Mouse (Mus musculus) mouse embryonic stem cell (cell line): ENCODE data around the gene Zfp273.

ENCODE experiments used
- in situ Hi-C, 2 experiments: fragments of 300-500 bp; cut with MboI; formaldehyde crosslinking; loops; 1 replicate in 1 of 2; 3 replicates in 1 of 2; pipeline ENCODE4 v1.14.3; 2019 to 2020; ENCODE audit warnings: low sequenced_read_pairs in 2 of 2, low pct_unique_long_range_greater_than_20kb in 1 of 2, mixed read lengths in 1 of 2; ENCODE audit not compliant: unreplicated experiment in 1 of 2

The Zfp273 gene

DNA sequence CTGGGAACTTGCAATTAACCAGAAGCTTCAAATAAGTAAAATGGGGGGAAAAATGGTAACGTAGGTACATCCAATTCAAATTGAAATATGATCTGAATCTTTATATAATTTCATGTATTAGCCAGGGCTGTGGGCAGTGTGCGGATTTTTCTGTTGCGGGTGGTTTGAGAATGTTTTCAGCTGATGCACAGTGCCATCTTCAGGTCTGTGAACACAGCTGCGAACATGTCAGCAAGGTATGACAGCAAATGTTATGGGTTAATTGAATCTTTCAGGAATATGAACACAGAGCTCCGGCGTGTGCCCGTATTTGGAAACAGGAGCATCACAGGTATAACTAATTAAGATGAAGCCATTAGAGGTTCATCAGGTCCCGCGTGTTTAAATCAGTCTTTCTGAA, 49.0 kb downstream of the Zfp273 start:
- in situ Hi-C loops, result no loop called here

DNA sequence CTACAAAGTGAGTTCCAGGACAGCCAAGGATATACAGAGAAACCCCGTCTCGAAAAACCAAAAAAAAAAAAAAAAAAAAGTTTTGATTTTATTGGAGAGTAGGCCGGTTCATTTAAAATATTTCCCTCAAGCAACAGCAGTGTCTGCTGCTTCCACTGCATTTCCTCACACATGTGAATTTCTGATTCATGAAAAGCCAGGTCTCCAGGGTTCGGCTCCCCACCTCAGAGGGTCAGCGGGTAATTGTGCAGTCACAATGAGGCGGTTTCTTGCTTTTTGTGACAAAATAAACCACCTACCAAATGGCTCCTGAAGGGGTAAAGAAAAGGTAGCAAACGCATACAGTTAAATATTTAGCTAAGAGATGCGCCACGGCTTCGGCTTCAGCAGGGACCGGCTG, 49.5 kb downstream of the Zfp273 start, which contains the start of gene BC048507:
Gene BC048507, plus strand, starts transcription at position 301 of the 400 bp plus-strand sequence.
- in situ Hi-C loops, result no loop called here

DNA sequence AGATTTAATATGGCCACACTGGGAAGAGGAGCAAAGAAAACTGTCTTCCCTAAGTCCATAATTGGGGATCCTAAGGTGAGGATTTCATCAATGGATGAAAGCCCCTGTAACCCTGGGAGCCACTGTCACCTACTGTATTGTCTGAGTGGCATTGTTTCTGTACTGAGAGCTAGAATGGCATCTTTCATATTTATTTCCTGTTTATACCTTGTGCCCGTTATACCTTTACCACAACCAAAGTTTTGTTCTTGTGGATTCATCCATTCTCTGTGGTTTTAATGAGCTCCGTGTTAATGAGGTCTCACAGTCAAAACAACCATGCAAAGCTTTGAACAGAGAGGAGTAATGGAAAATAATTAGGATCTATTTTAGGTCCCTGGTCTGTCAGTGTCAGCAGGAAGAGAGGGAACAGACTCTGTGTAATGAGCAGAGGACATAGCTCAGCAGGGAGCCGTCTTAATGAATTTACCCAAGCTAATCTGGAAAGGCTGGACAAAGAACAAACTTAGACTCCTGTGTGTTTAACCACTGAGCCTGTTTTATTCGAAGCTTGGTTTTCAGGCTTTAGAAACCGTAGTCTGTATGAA, 51.3 kb downstream of the Zfp273 start:
- in situ Hi-C loops, result no loop called here

DNA sequence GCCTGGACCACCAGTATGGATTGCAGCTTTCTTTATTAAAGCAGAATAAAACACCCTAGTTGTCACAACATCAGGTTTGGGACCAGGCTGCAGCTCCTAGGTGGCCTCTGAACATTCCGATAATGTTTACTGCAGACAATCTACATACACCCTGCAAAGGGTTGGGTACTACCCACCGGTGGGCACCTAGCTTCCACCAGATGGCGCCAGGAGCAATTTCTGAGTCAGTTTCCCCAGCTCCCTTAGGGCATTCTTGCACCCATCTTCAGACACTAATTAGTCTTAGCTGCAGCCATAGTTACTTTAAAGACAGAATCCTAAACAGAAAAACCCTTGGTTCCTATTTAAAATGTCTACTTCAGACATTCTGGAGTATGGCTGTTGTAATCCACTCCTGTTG, 54.4 kb downstream of the Zfp273 start:
- in situ Hi-C loops, result no loop called here

DNA sequence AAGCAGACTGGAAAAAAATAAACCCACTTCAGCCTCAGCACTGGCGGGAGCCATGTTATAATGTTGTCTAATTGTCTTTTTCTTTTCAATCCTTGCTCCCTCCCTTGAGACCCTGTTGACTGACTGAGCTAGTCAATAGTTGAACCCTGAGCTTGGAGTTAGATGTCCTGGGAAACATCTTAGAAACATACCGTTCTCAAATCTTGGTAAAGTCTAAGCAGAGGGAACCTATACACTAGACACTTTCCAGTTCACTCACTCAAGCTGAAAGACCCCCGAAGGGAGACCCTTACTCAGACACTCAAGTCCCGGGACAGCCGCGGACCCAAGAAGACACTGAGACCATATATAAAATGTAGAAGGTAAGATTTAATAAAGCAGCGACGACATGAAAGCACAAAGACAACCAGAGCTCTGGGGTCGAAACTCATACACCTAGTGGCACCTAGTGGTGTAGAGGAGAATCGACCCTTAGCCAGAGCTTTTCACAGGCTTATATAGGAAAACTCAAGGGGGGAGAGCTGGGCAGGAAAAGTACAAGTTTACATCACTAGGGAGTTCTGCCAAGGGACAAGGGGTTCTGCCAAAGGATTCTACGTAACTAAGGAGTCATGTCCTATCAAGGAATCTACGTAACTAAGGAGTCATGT, 62.6 kb downstream of the Zfp273 start:
- in situ Hi-C loops, result loop anchor here in 1 of 2 experiments (25.0 kb wide), 1 partner anchor 186 kb away; no protein-coding TSS in a partner anchor
